Mouse (Mus musculus): Measurements from ENCODE around the gene Naga. TPM values are rescaled to one million over a fixed set of nuclear protein-coding genes. Genes with fewer than 3 reads are reported as not detected.

Naga gene
- total RNA-seq, 2 experiments from 2014 or later = 35.9 to 39.3 TPM

Other genes with a start within 250 kb of the Naga start
- gene Ccdc134, start 211.0 kb downstream of the Naga start, total RNA-seq (2021) = 10 to 100 TPM in 1 of 2 experiments, 1 to 10 TPM in 1; 9.5 to 14.2 TPM
- 100 to 1,000 TPM; 183 to 198 TPM for gene Srebf2, start 191.7 kb downstream of the Naga start, total RNA-seq (2021)
- 1 to 10 TPM; 3.6 to 4.7 TPM for gene Shisa8, start 126.1 kb downstream of the Naga start, total RNA-seq (2021)
- 1 to 10 TPM in 1 of 2 experiments, under 1 TPM in 1; 0.22 to 1.1 TPM for gene Tnfrsf13c, start 114.6 kb downstream of the Naga start, total RNA-seq (2021)
- 1 to 10 TPM; 3.1 to 4.1 TPM for gene Cenpm, start 94.2 kb downstream of the Naga start, total RNA-seq (2021)
- 100 to 1,000 TPM in 1 of 2 experiments, 10 to 100 TPM in 1; 97.8 to 105 TPM for gene 1500009C09Rik, start 86.5 kb downstream of the Naga start, total RNA-seq (2021)
- 100 to 1,000 TPM; 503 to 533 TPM for gene Sept3, start 64.0 kb downstream of the Naga start, total RNA-seq (2021)
- not detected for gene Wbp2nl, start 40.0 kb downstream of the Naga start, total RNA-seq (2021)
- gene Pheta2, start within 50 bp of the Naga start, total RNA-seq (2021) = 1 to 10 TPM in 1 of 2 experiments, under 1 TPM in 1; 0.57 to 1.4 TPM
- gene Smdt1, start within 50 bp of the Naga start, total RNA-seq (2021) = 100 to 1,000 TPM; 127 to 144 TPM
- 100 to 1,000 TPM; 198 to 199 TPM for gene Ndufa6, start 15.4 kb upstream of the Naga start, total RNA-seq (2021)
- gene Cyp2d22, start 41.3 kb upstream of the Naga start, total RNA-seq (2021) = 10 to 100 TPM; 27.6 to 32.4 TPM
- gene Cyp2d11, start 55.1 kb upstream of the Naga start, total RNA-seq (2021) = under 1 TPM in 1 of 2 experiments, not detected in 1; 0.27 TPM
- not detected for gene Cyp2d10, start 68.3 kb upstream of the Naga start, total RNA-seq (2021)
- not detected for gene Cyp2d9, start 94.5 kb upstream of the Naga start, total RNA-seq (2021)
- not detected for gene Cyp2d12, start 216.1 kb upstream of the Naga start, total RNA-seq (2021)